7 mouse cellular contexts compared by ENCODE assay signal in genomic region chr12:54656039-54656395, GRCm38 (mm10). TPM values are rescaled to one million over a fixed set of nuclear protein-coding genes. Genes with fewer than 3 reads are reported as not detected.
DNase-seq lines count a peak whose midpoint lies in the region; ATAC-seq and TF ChIP-seq lines count a peak whose summit lies in the region.

No protein-coding gene starts in this region.

- no peaks in the 10 kb centered on the region for H3K9me3 ChIP-seq in lung, postnatal 0 days (ENCODE audit: low read length)
- no peaks in the 10 kb centered on the region for H3K9me3 ChIP-seq in embryonic facial prominence, embryonic 10.5 days
- no peaks in the 10 kb centered on the region for H3K9me3 ChIP-seq in hindbrain, embryonic 13.5 days
- no peaks in the 10 kb centered on the region for H3K9me3 ChIP-seq in midbrain, embryonic 13.5 days

- peak; percentile 56 for DNase-seq in lung, postnatal 0 days (ENCODE audit: low spot score)
- no peak for DNase-seq in lung, postnatal 14 days
- no peak for DNase-seq in embryonic facial prominence, embryonic 10.5 days (ENCODE audit: low spot score)
- no peak for DNase-seq in cerebellum, adult 11 months
- DNase-seq in adrenal gland, postnatal 25 days: no peak

- H3K4me3 ChIP-seq in lung, postnatal 0 days (ENCODE audit: low read depth, low read length): peak overlapping the region; percentile 68
- H3K4me3 ChIP-seq in embryonic facial prominence, embryonic 10.5 days: peak overlapping the region; percentile 74
- H3K4me3 ChIP-seq in hindbrain, embryonic 13.5 days: peak overlapping the region; percentile 58
- peak overlapping the region; percentile 68 for H3K4me3 ChIP-seq in midbrain, embryonic 13.5 days (replicated peaks)

- no peak for TF ChIP-seq CTCF in lung, postnatal 0 days (IDR thresholded peaks at IDR 0.05)

- H3K9ac ChIP-seq in lung, postnatal 0 days (replicated peaks; ENCODE audit: low read depth): peak overlapping the region; percentile 65
- H3K9ac ChIP-seq in hindbrain, embryonic 13.5 days: peak overlapping the region; percentile 80
- H3K9ac ChIP-seq in midbrain, embryonic 13.5 days (replicated peaks): peak overlapping the region; percentile 82

- peak overlapping the region; percentile 91 for H3K27ac ChIP-seq in lung, postnatal 0 days (ENCODE audit: low read length)
- peak overlapping the region; percentile 95 for H3K27ac ChIP-seq in embryonic facial prominence, embryonic 10.5 days (replicated peaks)
- peak overlapping the region; percentile 86 for H3K27ac ChIP-seq in hindbrain, embryonic 13.5 days
- peak overlapping the region; percentile 87 for H3K27ac ChIP-seq in midbrain, embryonic 13.5 days

- TF ChIP-seq EP300 in lung, postnatal 0 days (IDR thresholded peaks at IDR 0.05): no peak

- H3K27me3 ChIP-seq in lung, postnatal 0 days (replicated peaks; ENCODE audit: insufficient read depth, low read length): no peaks in the 10 kb centered on the region
- no peaks in the 10 kb centered on the region for H3K27me3 ChIP-seq in embryonic facial prominence, embryonic 10.5 days (replicated peaks; ENCODE audit: low read depth, poor library complexity, severe bottlenecking)
- H3K27me3 ChIP-seq in hindbrain, embryonic 13.5 days: 0 out of 2 replicates have a peak, but pooled peaks cover 2% of the 10 kb centered on the region
- peaks cover 3% of the 10 kb centered on the region; the same call in 1 of the 2 replicates for H3K27me3 ChIP-seq in midbrain, embryonic 13.5 days

- peaks cover 6% of the 10 kb centered on the region for H3K4me1 ChIP-seq in lung, postnatal 0 days (ENCODE audit: insufficient read depth, low read depth, low read length)
- H3K4me1 ChIP-seq in embryonic facial prominence, embryonic 10.5 days: peaks cover 33% of the 10 kb centered on the region
- peaks cover 38% of the 10 kb centered on the region for H3K4me1 ChIP-seq in hindbrain, embryonic 13.5 days (replicated peaks)
- peaks cover 34% of the 10 kb centered on the region for H3K4me1 ChIP-seq in midbrain, embryonic 13.5 days (replicated peaks)

- H3K4me2 ChIP-seq in lung, postnatal 0 days (replicated peaks; ENCODE audit: low read depth, low read length): peak overlapping the region; percentile 65
- peak overlapping the region; percentile 65 for H3K4me2 ChIP-seq in hindbrain, embryonic 13.5 days
- H3K4me2 ChIP-seq in midbrain, embryonic 13.5 days (replicated peaks): peak overlapping the region; percentile 70

- 0% methylated on average over 21 of the region's 22 CpGs for WGBS in lung, postnatal 0 days
- WGBS in embryonic facial prominence, embryonic 10.5 days: under 1% methylated on average over 22 of the region's 22 CpGs
- 0% methylated on average over 22 of the region's 22 CpGs for WGBS in hindbrain, embryonic 13.5 days
- WGBS in midbrain, embryonic 13.5 days: under 1% methylated on average over 22 of the region's 22 CpGs

- no peaks in the 10 kb centered on the region for H3K36me3 ChIP-seq in lung, postnatal 0 days (ENCODE audit: insufficient read depth, low read length)
- 0 out of 2 replicates have a peak, but pooled peaks cover 6% of the 10 kb centered on the region for H3K36me3 ChIP-seq in embryonic facial prominence, embryonic 10.5 days (replicated peaks)
- H3K36me3 ChIP-seq in hindbrain, embryonic 13.5 days: no peaks in the 10 kb centered on the region
- H3K36me3 ChIP-seq in midbrain, embryonic 13.5 days: no peaks in the 10 kb centered on the region

- no peak for ATAC-seq in lung, postnatal 0 days
- no peak; the same call in 1 of the 2 replicates for ATAC-seq in hindbrain, embryonic 13.5 days (ENCODE audit: low FRiP score)
- ATAC-seq in midbrain, embryonic 13.5 days: no peak; the same call in 1 of the 2 replicates

RNA-seq across cellular contexts. Expression of gene Sptssa, which starts 0.4 kb away (rescaled TPM):
- 134 and 155 TPM in 2 replicates for polyA plus RNA-seq in lung, postnatal 0 days (2015; fragmentation: Nextera tagmentation; extraction: Ambion mirVana)
- 148 and 155 TPM in 2 replicates for polyA plus RNA-seq in embryonic facial prominence, embryonic 10.5 days (2016; fragmentation: Nextera tagmentation; extraction: Ambion mirVana)
- 182 and 193 TPM in 2 replicates for polyA plus RNA-seq in hindbrain, embryonic 13.5 days (2015; fragmentation: Nextera tagmentation; extraction: Ambion mirVana)
- polyA plus RNA-seq in midbrain, embryonic 13.5 days (2015; fragmentation: Nextera tagmentation; extraction: Ambion mirVana): 174 and 200 TPM in 2 replicates
- 94.3 and 115 TPM in 2 replicates for total RNA-seq in adrenal gland, postnatal 25 days (2021)

RNA-seq across cellular contexts. Expression of gene Eapp, which starts 39.7 kb away (rescaled TPM):
- polyA plus RNA-seq in lung, postnatal 0 days (2015; fragmentation: Nextera tagmentation; extraction: Ambion mirVana): 80.8 and 82.5 TPM in 2 replicates
- 64.4 and 72.8 TPM in 2 replicates for polyA plus RNA-seq in embryonic facial prominence, embryonic 10.5 days (2016; fragmentation: Nextera tagmentation; extraction: Ambion mirVana)
- 90.3 and 97.2 TPM in 2 replicates for polyA plus RNA-seq in hindbrain, embryonic 13.5 days (2015; fragmentation: Nextera tagmentation; extraction: Ambion mirVana)
- 95.4 and 98.4 TPM in 2 replicates for polyA plus RNA-seq in midbrain, embryonic 13.5 days (2015; fragmentation: Nextera tagmentation; extraction: Ambion mirVana)
- total RNA-seq in adrenal gland, postnatal 25 days (2021): 41.3 and 41.6 TPM in 2 replicates
